Mouse (Mus musculus) intestine, embryonic 16.5 days (tissue): ENCODE results near the gene Pnldc1. TPM values are rescaled to one million over a fixed set of nuclear protein-coding genes. Genes with fewer than 3 reads are reported as not detected.

Experiments used
- ATAC-seq: fragments of 200-750 bp; cut with Nextera tagmentation; 2 replicates; pipeline ENCODE4 v1.8.0; 2017; ENCODE audit warnings: moderate TSS enrichment, moderate library complexity
- H3K27ac ChIP-seq: fragments of 300-500 bp; sonication (generic); 2 replicates; pipeline ENCODE4 v1.5.1; 2014; ENCODE audit warnings: mild to moderate bottlenecking, low read length
- H3K27me3 ChIP-seq: fragments of 300-500 bp; sonication (generic); replicated peaks from 2 replicates; pipeline ENCODE4 v1.6.1; 2014; ENCODE audit warnings: low read length, control low read depth, mixed read lengths; ENCODE audit not compliant: control insufficient read depth, insufficient read depth
- H3K36me3 ChIP-seq: fragments of 300-500 bp; sonication (generic); 2 replicates; pipeline ENCODE4 v1.6.1; 2014; ENCODE audit warnings: low read length, control low read depth; ENCODE audit not compliant: control insufficient read depth, insufficient read depth
- H3K4me1 ChIP-seq: fragments of 300-500 bp; sonication (generic); 2 replicates; pipeline ENCODE4 v1.6.1; 2014; ENCODE audit warnings: low read length, control low read depth, mixed read lengths; ENCODE audit not compliant: control insufficient read depth, insufficient read depth
- H3K4me2 ChIP-seq: fragments of 300-500 bp; sonication (generic); 2 replicates; pipeline ENCODE4 v1.6.1; 2014; ENCODE audit warnings: low read depth, low read length, control low read depth
- H3K4me3 ChIP-seq: fragments of 300-500 bp; sonication (generic); 2 replicates; pipeline ENCODE4 v1.5.1; 2014; ENCODE audit warnings: mild to moderate bottlenecking, low read length
- H3K9ac ChIP-seq: fragments of 300-500 bp; sonication (generic); 2 replicates; pipeline ENCODE4 v1.6.1; 2014; ENCODE audit warnings: low read depth, low read length
- H3K9me3 ChIP-seq: fragments of 300-500 bp; sonication (generic); 2 replicates; pipeline ENCODE4 v1.6.1; 2016; ENCODE audit warnings: low read length, control low read depth; ENCODE audit not compliant: control insufficient read depth
- WGBS: fragments of 180-500 bp; shearing (Covaris S2); extraction: QIAGEN DNeasy Blood & Tissue Kit; methylation state at CpG from one replicate; pipeline ENCODE4 v1.1.7; 2014; 5-methylcytosine and 5-hydroxymethylcytosine counted together
- microRNA-seq: library from miRNA; unstranded; fragments of <30 nt; microRNA quantifications from one replicate; pipeline ENCODE4, GENCODE M21; 2016
- polyA plus RNA-seq: library from polyadenylated mRNA; unstranded; fragments of >200 nt; fragmentation: Nextera tagmentation; extraction: Ambion mirVana; gene quantifications from 2 replicates; pipeline ENCODE4 v1.2.1, GENCODE M21; 2015

Gene Pnldc1
- polyA plus RNA-seq, 1 experiment from 2014 or later, result 1.1 TPM

DNA sequence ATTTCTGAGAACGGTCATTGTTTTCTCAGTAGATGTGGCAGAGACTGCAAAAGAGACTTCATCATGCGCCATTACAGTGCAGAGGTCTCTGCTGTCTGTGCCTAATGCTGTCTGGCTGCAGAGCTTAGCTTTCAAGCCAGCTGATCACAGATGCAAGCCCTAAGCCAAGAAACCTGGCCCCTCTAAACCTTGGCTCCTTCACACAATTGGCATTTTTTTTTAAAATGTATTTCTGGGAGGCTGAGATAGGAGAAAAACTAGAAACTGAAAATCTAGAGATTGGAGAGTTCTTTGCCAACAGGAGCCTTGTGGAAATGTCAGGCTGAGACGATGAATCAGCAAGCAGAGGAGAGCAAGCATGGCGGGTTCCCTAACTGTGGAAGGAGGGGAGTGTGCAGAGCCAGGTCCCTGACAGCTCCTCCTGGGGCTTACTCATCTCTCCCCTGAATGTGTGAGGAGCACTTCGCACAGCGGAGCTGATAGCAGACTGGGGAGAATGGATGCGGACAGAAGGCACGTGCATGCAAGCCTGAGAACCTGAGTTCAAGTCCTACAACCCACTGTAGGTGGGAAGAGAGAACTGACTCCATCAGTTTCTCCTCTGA is 60.1 kb downstream of the Pnldc1 start:
- no peak overlapping the region for H3K4me2 ChIP-seq
- no peaks in the 10 kb centered on the region for H3K36me3 ChIP-seq
- H3K27me3 ChIP-seq, result no peaks in the 10 kb centered on the region
- 82% methylated on average over 8 of the region's 8 CpGs for WGBS
- no peak overlapping the region for H3K4me3 ChIP-seq
- no peak for ATAC-seq
- H3K27ac ChIP-seq, result no peak overlapping the region
- no peaks in the 10 kb centered on the region for H3K9me3 ChIP-seq
- H3K4me1 ChIP-seq, result peaks cover 2% of the 10 kb centered on the region; the same call in 1 of the 2 replicates
- no peak overlapping the region for H3K9ac ChIP-seq

DNA sequence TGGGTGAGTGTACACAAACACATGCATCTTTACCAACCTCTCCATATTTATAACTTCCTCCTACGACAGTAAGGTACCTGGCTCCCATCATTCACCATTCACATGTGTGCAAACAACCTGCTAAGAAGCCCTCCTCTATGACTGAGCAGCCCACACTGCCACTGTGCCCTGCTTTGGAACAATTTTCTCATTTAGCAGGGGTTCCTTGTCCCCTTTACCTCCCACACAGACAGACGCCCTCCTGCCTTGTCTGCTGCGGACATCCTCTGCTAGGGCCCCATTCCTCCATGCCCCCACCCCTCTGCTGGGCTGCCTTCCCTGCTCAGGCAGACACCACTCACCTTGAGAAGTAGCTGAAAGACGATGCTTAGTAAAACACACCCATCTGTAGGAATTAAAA is 62.3 kb downstream of the Pnldc1 start:
- Histone ChIP-seq H3K9ac (no peak overlapping the region), H3K36me3 (no peaks in the 10 kb centered on the region), H3K27ac (no peak overlapping the region), H3K27me3 (no peaks in the 10 kb centered on the region), H3K4me3 (no peak overlapping the region), H3K4me2 (no peak overlapping the region), H3K4me1 (peaks cover 2% of the 10 kb centered on the region; the same call in 1 of the 2 replicates), H3K9me3 (no peaks in the 10 kb centered on the region)
- WGBS, result 61% methylated on average over 4 of the region's 4 CpGs
- no peak for ATAC-seq

DNA sequence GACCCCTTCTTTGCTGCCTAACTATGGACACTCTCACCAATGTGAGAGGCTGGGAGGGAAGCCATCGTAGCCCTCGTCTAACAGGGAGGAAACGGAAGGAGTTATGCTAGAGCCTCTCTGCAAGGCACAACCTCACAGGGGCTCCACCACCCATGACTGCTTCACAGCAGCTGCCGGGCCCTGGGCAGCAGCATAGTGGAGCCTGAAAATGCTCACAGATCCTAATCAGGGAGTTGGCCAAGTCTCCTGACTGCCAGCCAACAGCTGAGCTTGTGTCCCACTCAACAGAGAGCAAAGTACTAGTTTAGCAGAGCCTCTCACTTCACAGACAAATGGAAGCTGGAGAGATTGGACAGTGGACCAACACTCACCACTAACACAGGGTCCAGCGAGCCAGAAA is 63.6 kb downstream of the Pnldc1 start:
- no peaks in the 10 kb centered on the region for H3K27me3 ChIP-seq
- peaks cover 2% of the 10 kb centered on the region; the same call in 1 of the 2 replicates for H3K4me1 ChIP-seq
- H3K4me2 ChIP-seq, result no peak overlapping the region
- no peak overlapping the region for H3K27ac ChIP-seq
- no peak for ATAC-seq
- 84% methylated on average over 5 of the region's 5 CpGs for WGBS
- H3K4me3 ChIP-seq, result no peak overlapping the region
- no peaks in the 10 kb centered on the region for H3K36me3 ChIP-seq
- H3K9ac ChIP-seq, result no peak overlapping the region
- H3K9me3 ChIP-seq, result no peaks in the 10 kb centered on the region

DNA sequence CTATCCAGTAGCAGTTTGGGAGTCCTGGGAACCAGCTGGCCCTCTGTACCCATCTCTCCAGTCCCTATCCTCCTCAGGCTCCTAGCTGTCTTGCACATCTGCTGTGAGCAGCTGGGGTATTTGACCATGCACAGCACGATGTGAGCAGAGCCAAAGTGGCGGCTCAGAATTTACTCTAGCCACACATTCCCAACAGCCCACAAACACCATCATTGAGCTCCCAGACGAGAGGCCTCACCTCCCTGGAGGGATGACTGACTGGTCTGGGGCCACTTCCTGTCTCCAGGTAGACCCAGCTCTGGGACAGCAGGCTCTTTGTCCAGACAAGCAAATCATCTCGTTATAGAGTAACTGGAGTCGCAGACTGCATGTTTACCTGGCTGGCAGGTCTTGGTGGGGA is 64.2 kb downstream of the Pnldc1 start:
- Histone ChIP-seq H3K27ac (no peak overlapping the region), H3K9ac (no peak overlapping the region), H3K4me1 (peaks cover 2% of the 10 kb centered on the region; the same call in 1 of the 2 replicates), H3K36me3 (no peaks in the 10 kb centered on the region), H3K4me2 (no peak overlapping the region), H3K4me3 (no peak overlapping the region), H3K9me3 (no peaks in the 10 kb centered on the region), H3K27me3 (no peaks in the 10 kb centered on the region)
- ATAC-seq, result no peak
- 28% methylated on average over 5 of the region's 5 CpGs for WGBS

DNA sequence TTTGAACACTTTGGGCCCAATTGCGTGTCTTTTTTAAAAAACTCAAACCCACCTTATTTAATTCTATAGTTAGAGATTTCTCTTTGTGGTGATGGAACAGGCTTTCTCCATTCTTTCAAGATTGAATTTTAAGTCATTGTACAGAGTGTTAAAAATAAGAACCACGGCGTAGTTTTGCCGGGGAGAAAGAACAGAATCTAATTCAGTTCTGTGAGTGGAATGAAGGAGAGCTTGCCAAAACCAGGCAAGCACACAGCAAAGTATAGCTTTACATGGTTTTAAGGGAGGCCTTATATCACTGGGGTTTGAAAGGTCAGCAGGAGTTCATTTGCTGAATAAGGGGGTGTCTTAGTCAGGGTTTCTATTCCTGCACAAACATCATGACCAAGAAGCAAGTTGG is 65.5 kb downstream of the Pnldc1 start:
- H3K9me3 ChIP-seq, result no peaks in the 10 kb centered on the region
- no peak overlapping the region for H3K4me3 ChIP-seq
- H3K4me2 ChIP-seq, result no peak overlapping the region
- H3K9ac ChIP-seq, result no peak overlapping the region
- H3K4me1 ChIP-seq, result peaks cover 2% of the 10 kb centered on the region; the same call in 1 of the 2 replicates
- ATAC-seq, result no peak
- no peak overlapping the region for H3K27ac ChIP-seq
- WGBS, result 79% methylated on average over 4 of the region's 4 CpGs
- H3K36me3 ChIP-seq, result no peaks in the 10 kb centered on the region
- no peaks in the 10 kb centered on the region for H3K27me3 ChIP-seq

DNA sequence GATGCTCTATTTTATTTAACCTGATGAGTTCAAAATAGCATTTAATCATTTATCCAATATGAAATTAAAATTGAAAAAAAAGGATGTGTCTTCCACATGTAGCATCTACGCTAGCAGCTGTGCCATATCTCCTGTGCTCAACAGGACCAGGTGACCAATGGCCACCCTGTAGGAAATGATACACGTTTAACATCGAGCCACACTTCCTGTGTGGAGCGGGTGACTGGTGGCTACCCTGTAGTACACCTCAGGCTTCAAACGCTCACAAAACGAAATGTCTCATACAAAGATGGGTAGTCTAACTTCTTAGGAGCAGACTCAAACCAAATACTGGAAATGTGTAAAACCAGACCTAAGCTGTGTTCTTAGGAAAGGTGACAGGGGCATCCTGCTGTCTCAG is 66.2 kb downstream of the Pnldc1 start:
- WGBS, result 82% methylated on average over 6 of the region's 6 CpGs
- Histone ChIP-seq H3K9ac (no peak overlapping the region), H3K4me2 (no peak overlapping the region), H3K27ac (no peak overlapping the region), H3K4me1 (peaks cover 2% of the 10 kb centered on the region; the same call in 1 of the 2 replicates), H3K9me3 (no peaks in the 10 kb centered on the region), H3K27me3 (no peaks in the 10 kb centered on the region), H3K36me3 (no peaks in the 10 kb centered on the region), H3K4me3 (no peak overlapping the region)
- no peak for ATAC-seq

DNA sequence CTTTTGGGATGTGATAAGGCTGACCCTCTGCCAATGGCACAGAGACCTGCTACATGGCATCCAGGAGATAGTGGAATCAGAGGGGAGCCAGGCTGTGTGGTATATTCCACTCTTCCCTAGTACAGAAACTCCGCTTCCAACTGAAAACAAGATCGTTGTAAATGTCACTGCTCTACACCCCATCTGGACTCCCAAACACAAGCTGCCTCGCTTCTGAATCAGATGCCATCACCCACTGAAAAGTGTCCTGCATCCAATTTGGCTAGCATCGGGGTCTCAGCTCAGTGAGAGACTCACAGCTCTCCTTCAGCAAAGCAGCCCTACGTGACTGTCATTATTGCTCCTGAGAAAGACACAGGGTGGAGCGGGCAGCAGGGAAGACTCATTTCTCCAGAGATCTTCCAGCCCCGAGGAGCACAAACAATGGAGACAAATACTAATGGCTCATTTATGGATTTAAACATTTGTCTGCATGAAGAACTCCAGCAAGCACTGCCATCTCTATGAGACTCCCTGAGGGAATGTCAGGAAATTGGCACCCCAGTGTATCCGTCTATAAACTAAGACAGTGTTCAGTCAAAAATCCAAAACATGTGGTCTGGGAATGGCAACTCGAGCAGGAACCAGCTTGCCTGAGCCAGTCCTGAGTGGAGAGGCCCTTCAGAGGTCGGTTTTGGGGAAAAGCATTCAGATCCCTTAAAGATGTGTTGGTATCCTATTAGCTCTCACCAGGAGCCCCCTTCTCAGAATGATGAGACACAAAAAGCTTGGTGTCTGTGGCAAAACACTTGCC is 70.4 kb downstream of the Pnldc1 start:
- Histone ChIP-seq H3K4me1 (no peaks in the 10 kb centered on the region), H3K27ac (no peak overlapping the region), H3K4me3 (no peak overlapping the region), H3K4me2 (no peak overlapping the region), H3K9ac (no peak overlapping the region), H3K9me3 (no peaks in the 10 kb centered on the region), H3K36me3 (no peaks in the 10 kb centered on the region), H3K27me3 (no peaks in the 10 kb centered on the region)
- WGBS, result 62% methylated on average over 10 of the region's 10 CpGs
- no peak for ATAC-seq

Small RNAs within 50 kb of the gene (microRNA-seq; reads per million reads assigned to microRNA genes)
- gene Gm24085, result not detected

Other genes starting within 250 kb of the Pnldc1 start
- gene Slc22a1, start 234.4 kb downstream of the Pnldc1 start, polyA plus RNA-seq, result 0.31 and 0.32 TPM in 2 replicates
- 26.6 and 36.2 TPM in 2 replicates for gene Igf2r, start 140.6 kb downstream of the Pnldc1 start, polyA plus RNA-seq
- 0.28 and 0.78 TPM in 2 replicates for gene Mas1, start 42.1 kb downstream of the Pnldc1 start, polyA plus RNA-seq
- not detected in 2 replicates for gene Mrgprh, start 34.2 kb downstream of the Pnldc1 start, polyA plus RNA-seq
- gene Tcp1, start 5.5 kb upstream of the Pnldc1 start, polyA plus RNA-seq, result 307 and 348 TPM in 2 replicates
- gene Mrpl18, start 6.1 kb upstream of the Pnldc1 start, polyA plus RNA-seq, result 159 and 183 TPM in 2 replicates
- gene Acat3, start 30.4 kb upstream of the Pnldc1 start, polyA plus RNA-seq, result 0.91 and 0.99 TPM in 2 replicates
- gene Acat2, start 50.5 kb upstream of the Pnldc1 start, polyA plus RNA-seq, result 253 and 259 TPM in 2 replicates
- gene Wtap, start 83.9 kb upstream of the Pnldc1 start, polyA plus RNA-seq, result 86.6 and 96.8 TPM in 2 replicates
- 191 and 196 TPM in 2 replicates for gene Sod2, start 96.6 kb upstream of the Pnldc1 start, polyA plus RNA-seq
- not detected in 2 replicates for gene Gpr31b, start 142.1 kb upstream of the Pnldc1 start, polyA plus RNA-seq
- gene Tcp10b, start 150.9 kb upstream of the Pnldc1 start, polyA plus RNA-seq, result 0.16 and 0.21 TPM in 2 replicates
- not detected in 2 replicates for gene Unc93a, start 221.6 kb upstream of the Pnldc1 start, polyA plus RNA-seq